Mouse (Mus musculus) cerebellum, postnatal 14 days (tissue): ENCODE data around the gene Ank2.

Experiments used
- DNase-seq, 2 experiments: peaks; one replicate each; pipeline ENCODE4 v3.0.0; 2021; ENCODE audit warnings: mixed read lengths in 2 of 2

Ank2 gene

DNA sequence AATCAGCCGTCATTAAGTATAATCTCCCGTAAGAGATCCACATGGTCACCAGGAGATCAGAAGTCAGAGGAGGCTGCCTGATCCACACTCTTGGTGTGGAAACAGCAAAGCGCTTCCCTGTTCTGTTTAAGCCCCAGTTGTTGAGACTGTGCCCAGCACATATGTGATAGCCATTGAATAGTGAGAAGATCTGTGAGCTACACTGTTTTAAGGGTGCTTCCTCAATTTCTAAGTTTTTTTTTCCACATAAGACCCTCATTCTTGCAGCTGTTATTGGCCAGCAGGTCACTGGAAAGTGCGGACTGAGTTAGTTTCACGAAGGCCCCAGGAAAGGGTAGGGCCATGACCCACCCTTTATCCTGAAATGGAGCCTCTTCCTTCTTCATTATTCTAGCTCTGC lies 216.9 kb downstream of the Ank2 start:
- no peak for DNase-seq

GRCm38 (mm10) chr3:127281390-127281789 lies 217.8 kb downstream of the Ank2 start:
- no peak for DNase-seq

- DNase-seq: no peak
These were observed 218.8 kb downstream of the Ank2 start for GRCm38 (mm10) chr3:127280376-127280775.

DNA sequence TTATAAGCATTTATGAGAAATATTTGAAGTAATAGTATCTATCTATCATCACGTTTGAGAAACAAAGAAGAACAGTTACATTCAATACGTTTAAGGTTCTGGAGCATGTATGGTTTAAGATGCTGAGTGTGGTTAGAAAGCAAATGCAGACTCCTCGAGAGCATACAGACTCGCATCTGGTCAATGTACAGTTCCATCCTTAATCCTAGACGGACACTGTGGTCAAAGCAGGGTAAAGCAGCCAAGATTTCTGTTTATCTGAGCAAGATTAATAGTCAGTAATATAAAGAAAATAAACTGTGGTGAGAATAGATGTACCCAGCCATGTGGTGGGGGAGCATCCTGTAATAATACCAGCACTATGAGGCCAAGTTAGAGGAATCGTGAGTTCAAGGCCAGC lies 223.2 kb downstream of the Ank2 start:
- DNase-seq: no peak

DNA sequence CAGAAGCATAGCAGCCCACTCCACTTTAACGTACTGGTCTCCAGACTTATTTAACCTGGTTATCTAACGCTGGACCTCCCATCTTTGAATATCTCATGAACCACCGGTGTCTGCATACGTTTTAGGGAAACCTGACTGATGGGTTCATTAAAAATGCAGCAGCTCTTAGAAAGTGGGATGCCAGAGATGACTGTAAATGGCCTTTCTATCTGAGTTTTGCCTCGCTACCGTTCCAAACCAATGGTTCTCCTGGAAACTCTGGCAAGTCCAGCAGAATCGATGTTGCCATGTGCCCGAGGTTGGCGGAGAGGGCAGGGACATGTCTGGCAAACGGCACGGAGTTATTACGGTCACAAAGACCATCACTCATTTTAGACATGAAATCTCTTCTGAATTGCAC lies 226.3 kb downstream of the Ank2 start:
- no peak for DNase-seq

- DNase-seq: no peak
These were observed 229.5 kb downstream of the Ank2 start for GRCm38 (mm10) chr3:127269616-127270015.

DNA sequence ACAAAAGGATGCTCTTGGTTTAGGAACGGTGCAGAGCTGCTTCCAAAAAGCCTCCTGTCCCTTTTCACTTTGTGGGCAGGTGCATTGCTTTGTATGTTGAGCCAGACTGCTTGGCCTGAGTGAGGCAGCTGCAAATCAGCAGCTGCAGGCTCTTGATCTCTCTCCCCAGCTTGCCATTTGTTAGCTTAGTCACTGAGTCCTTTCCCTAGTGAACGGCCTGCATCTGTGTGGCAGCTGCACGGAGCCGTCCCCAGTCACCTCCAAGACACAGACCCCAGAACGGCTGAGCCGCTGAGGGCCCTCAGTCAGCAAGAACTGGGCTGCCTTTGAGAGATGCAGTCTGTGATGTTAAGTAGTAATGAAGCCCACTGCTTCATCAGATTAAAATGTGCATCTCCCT lies 231.3 kb downstream of the Ank2 start:
- no peak for DNase-seq

DNA sequence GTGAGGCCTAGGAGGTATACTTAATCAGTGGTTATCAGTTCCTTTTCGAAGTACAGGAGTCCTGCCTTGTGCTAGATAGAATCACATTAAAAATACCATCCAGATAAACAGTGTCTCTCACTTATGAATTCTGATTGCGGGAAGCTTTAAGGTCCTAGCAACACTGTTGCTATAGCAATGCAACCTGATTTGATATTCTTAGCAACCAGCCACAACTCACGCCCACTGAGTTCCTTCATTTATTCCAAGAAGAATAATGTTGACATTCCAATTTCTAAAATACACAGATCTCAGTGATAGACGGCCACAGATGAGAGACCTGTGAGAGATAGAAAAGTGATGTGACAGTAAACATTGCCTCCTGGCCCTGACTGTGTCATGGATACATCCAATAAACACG lies 233.4 kb downstream of the Ank2 start:
- DNase-seq: no peak

DNA sequence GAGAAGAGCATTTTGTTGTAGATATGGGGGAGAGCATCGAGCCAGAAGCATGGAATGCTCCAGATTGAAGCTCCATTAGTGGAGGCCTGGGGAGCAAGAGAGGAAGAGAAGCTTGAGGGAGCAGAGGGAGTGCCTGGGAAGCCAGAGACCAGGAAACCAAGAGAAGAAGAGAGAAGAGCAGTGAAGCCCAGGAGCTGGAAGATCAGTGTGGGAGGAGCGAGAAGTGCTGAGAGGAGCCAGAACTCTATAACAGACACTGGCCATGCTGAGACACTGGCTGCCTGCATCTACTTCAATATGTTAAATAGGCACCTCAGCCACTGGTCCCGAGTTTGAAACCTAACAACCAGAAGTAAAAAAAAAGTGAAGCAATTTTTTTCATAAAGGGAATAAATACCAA lies 234.0 kb downstream of the Ank2 start:
- no peak for DNase-seq

DNA sequence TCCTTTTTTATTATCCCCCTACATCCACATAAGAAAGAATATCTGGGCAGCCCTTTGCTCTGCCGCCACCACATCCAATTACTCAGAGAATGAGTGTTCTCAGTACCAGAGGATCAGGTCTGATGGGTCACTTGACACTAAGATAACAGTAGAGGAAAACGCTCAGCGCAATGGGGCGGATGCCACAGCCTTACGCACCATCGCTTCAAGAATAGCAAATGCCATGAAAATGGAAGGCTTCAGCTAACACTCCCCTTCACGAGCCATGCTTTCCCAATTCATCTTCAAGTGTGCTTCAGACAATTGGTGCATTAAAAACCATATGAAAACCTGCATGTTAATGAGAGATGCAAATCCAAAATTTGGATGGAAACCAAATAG lies 238.4 kb downstream of the Ank2 start:
- peak; percentile 20 to 24 for DNase-seq

DNA sequence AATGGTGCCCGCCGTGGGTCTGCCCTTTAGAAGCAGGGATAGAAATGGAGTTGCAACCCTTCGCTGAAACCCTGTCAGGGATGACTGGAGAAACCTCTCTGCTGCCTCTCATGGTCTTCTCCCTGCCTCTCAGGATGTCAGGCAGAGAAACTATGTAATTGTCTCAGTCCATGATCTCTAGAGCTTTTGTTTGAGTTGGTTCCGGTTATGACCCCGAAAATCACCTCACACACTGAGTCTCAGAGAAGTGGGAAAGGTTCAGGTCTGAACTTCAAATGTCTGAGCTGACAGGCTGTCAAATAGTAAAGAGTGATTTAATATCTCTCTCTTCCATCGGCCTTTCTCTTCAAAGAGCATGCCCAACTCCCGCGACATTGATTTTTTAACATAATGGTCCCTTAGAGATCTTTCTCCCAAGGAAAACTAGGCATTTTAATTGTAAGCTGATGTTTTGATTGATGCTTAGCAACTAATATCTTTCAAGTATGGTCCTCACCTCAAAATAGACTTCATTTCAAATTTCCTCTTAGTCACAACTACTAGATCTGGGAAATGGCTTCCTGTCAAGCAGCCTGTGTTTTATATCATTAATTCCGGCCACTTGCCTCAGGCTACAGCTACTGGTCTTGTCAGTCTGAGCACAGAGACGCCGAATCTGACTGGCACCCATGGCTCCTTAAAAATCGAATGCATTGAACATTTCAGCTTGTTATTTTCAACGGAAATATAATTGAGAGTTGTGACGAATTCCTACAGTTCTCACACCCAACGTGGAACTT lies 239.0 kb downstream of the Ank2 start:
- DNase-seq: peak; percentile 19 to 24

DNA sequence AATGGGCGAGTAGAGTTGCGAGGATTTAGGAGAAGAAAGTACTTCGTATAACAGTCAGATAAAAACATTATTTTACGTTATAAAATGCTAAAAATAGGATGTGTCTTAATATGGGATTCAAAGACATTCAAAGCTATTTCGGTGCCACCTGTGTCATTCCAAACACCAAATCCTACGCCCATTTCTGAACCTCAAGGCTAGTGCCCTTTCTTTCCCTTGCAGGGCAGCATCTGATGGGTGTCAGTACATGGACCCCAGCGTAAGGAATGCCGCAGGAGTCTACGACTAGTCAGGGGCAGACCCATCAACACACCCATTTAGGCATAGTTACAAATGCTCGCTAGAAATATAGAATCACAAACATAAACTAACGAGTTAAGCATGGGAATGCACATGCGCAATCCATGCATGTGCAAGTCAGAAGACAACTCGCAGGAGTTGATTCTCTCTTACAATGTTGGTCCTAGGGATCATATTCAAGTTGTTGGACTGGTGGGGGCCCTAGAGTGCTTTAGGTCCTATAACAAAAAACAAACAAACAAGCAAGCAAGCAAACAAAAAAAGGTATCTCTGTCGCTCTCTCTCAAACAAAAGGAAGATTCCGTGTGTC lies 240.6 kb downstream of the Ank2 start:
- peak in 1 of 2 experiments; percentile 31 for DNase-seq

GRCm38 (mm10) chr3:127257969-127258368 lies 241.2 kb downstream of the Ank2 start:
- peak; percentile 59 to 71 for DNase-seq

- DNase-seq: peak; percentile 67 to 72
These were observed 241.7 kb downstream of the Ank2 start for GRCm38 (mm10) chr3:127257279-127257925.

DNA sequence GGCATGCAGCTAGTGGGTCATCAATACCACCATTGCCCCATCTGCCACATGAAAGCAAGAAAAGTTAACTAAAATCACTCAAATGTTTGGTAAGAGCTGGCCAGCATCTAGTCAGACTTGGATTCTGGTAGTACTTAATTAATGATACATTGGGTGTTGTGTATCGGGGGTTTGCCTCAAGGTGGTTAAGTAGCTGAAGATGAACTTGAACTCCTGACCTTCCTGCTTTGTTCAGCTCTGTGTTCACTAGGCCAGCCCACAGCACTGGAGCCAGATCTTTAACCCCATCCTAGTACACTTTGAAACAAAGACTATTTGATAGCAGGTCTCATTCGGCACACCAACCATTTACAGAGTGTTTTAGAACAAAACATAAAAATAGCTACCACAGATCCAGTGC lies 242.5 kb downstream of the Ank2 start:
- no peak for DNase-seq

- no peak for DNase-seq
These were observed 248.2 kb downstream of the Ank2 start for GRCm38 (mm10) chr3:127250930-127251329.

DNA sequence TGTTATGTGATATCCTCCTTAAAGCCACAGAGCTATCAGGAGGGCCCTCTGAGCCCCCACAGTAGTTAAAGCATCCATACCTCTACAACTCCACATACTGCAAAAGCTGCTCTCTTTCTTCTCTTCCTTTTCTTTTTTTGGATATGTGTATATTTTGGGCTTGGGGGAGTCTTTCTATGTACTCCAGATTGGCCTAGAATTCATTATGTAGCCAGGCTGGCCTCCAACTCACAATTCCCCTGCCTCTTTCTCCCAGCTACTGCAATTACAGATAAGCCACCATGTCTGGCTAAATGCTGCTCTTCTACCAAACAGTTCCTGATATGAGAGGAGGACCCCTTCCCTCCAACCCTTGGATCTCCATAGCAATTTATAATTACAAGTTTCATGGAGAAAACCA lies 250.5 kb downstream of the Ank2 start:
- DNase-seq: no peak

GRCm38 (mm10) chr3:127246989-127247708 lies 252.0 kb downstream of the Ank2 start:
- no peak for DNase-seq

DNA sequence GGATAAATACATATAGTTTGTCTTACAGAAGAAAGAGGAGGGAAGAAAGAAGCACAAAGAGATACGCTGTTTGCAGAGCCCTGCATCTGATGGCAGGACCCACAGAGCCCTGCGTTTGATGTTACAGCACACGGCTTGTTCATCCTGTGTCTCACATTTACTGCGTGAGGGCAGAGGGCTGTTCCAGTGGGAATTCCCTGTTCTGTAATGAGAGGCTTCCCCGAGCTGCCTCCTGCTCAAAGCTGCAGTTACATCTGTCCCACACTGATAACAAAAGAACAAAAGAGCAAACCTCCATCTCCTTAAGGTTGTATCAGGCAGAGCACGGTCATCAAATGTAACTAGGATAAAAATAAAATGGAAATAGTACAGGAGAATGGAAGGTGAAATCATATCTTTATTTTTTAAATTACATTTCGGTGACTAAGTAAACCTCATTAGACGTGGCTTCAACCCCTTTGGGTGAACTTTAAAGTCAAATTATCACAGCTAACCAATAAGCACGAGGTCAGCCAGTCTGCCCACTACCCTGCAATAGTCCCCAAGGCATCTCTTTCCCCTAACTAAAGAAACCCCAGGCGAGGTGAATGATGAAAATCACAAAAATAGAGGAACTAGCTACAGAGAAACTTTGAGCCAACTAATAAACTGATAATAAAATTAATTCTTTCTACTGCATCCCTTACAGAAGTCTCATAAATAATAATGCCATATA lies 255.1 kb downstream of the Ank2 start:
- no peak for DNase-seq

GRCm38 (mm10) chr3:127242234-127242810 lies 256.8 kb downstream of the Ank2 start:
- no peak for DNase-seq

DNA sequence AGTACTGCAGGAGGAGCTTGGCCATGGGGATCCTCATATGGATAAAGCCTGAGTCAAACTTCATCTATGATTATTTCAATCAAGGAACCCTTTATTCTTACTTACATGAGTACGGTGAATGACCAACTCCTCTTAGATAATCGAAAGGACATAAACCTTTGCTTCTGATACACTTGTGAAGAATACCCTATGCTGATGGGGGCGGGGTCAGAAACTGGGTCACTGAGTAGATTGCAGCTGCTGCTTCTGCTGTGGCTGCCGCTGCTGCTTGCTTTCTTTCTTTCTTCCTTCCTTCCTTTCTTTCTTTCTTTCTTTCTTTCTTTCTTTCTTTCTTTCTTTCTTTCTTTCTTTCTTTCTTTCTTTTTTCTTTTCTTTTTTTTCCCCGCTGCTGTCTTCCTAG lies 263.9 kb downstream of the Ank2 start:
- DNase-seq: no peak
